Mouse (Mus musculus) intestine, embryonic 15.5 days (tissue): Measurements from ENCODE around the gene Usp48. TPM values are rescaled to one million over a fixed set of nuclear protein-coding genes. Genes with fewer than 3 reads are reported as not detected.

Experiments
- ATAC-seq: fragments of 200-750 bp; cut with Nextera tagmentation; 2 replicates; pipeline ENCODE4 v1.8.0; 2017; ENCODE audit warnings: moderate TSS enrichment, moderate library complexity
- H3K27ac ChIP-seq: fragments of 300-500 bp; sonication (generic); 2 replicates; pipeline ENCODE4 v1.5.1; 2015; ENCODE audit warnings: mild to moderate bottlenecking, inconsistent platforms
- H3K27me3 ChIP-seq: fragments of 300-500 bp; sonication (generic); replicated peaks from 2 replicates; pipeline ENCODE4 v1.6.1; 2015; ENCODE audit warnings: inconsistent platforms
- H3K36me3 ChIP-seq: fragments of 300-500 bp; sonication (generic); 2 replicates; pipeline ENCODE4 v1.6.1; 2015; ENCODE audit warnings: inconsistent platforms
- H3K4me1 ChIP-seq: fragments of 300-500 bp; sonication (generic); replicated peaks from 2 replicates; pipeline ENCODE4 v1.6.1; 2015; ENCODE audit warnings: inconsistent platforms
- H3K4me2 ChIP-seq: fragments of 300-500 bp; sonication (generic); replicated peaks from 2 replicates; pipeline ENCODE4 v1.6.1; 2015; ENCODE audit warnings: mild to moderate bottlenecking, inconsistent platforms
- H3K4me3 ChIP-seq: fragments of 300-500 bp; sonication (generic); replicated peaks from 2 replicates; pipeline ENCODE4 v1.5.1; 2015; ENCODE audit warnings: inconsistent platforms
- H3K9ac ChIP-seq: fragments of 300-500 bp; sonication (generic); 2 replicates; pipeline ENCODE4 v1.6.1; 2015; ENCODE audit warnings: inconsistent platforms
- H3K9me3 ChIP-seq: fragments of 300-500 bp; sonication (generic); 2 replicates; pipeline ENCODE4 v1.6.1; 2016; ENCODE audit warnings: inconsistent platforms
- whole genome bisulfite sequencing: fragments of 180-500 bp; shearing (Covaris S2); methylation state at CpG from one replicate; pipeline ENCODE4 v1.1.7; 2015; 5-methylcytosine and 5-hydroxymethylcytosine counted together
- polyA plus RNA-seq: library from polyadenylated mRNA; unstranded; fragments of >200 nt; fragmentation: Nextera tagmentation; extraction: Ambion mirVana; gene quantifications from 2 replicates; pipeline ENCODE4 v1.2.1, GENCODE M21; 2015

Gene Usp48
- polyA plus RNA-seq, 1 experiment from 2014 or later = 62.0 TPM

GRCm38 (mm10) chr4:137699264-137700211 is 106.0 kb downstream of the Usp48 start:
- 59% methylated on average over 21 of the region's 21 CpGs for WGBS
- 0 out of 2 replicates have a peak overlapping the region, but pooled peaks have one; percentile 51 for H3K27ac ChIP-seq

DNA sequence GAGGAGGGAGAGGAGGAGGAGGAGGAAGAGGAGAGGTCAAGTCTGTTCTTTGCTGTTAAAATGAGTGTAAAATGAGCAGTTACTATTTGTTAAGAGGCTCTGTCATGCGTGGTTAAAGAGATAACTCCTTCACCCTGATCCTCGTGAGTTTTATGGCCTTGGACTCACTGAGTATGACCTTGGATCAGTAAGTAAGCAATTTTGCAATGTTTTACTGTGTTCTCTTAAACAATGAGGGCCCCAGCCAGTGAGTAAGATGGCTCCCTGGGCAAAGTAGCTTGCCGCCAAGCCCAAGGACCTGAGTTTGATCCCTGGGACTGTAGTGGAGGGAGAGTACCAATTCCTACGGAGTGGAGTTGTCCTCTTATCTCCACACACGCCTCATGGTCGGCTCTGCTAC is 107.4 kb downstream of the Usp48 start:
- 0 out of 2 replicates have a peak overlapping the region, but pooled peaks have one; percentile 7 for H3K27ac ChIP-seq
- WGBS = 46% methylated on average over 6 of the region's 6 CpGs

More at GRCm38 (mm10) chr4:137699264-137700211, 106.0 kb downstream of the Usp48 start:
- H3K4me3 ChIP-seq = no peak overlapping the region
- no peak for ATAC-seq
- H3K9me3 ChIP-seq = no peaks in the 10 kb centered on the region
- peaks cover 41% of the 10 kb centered on the region for H3K4me1 ChIP-seq
- no peaks in the 10 kb centered on the region for H3K36me3 ChIP-seq
- no peak overlapping the region for H3K9ac ChIP-seq
- H3K27me3 ChIP-seq = no peaks in the 10 kb centered on the region
- H3K4me2 ChIP-seq = no peak overlapping the region

GRCm38 (mm10) chr4:137703077-137703476 is 109.5 kb downstream of the Usp48 start:
- H3K4me3 ChIP-seq = no peak overlapping the region
- ATAC-seq = no peak
- H3K27ac ChIP-seq = no peak overlapping the region
- 84% methylated on average over 5 of the region's 5 CpGs for WGBS
- no peak overlapping the region for H3K4me2 ChIP-seq
- no peak overlapping the region for H3K9ac ChIP-seq
- peaks cover 43% of the 10 kb centered on the region for H3K4me1 ChIP-seq
- no peaks in the 10 kb centered on the region for H3K9me3 ChIP-seq
- H3K36me3 ChIP-seq = no peaks in the 10 kb centered on the region
- no peaks in the 10 kb centered on the region for H3K27me3 ChIP-seq

More for the DNA sequence above, 107.4 kb downstream of the Usp48 start:
- H3K27me3 ChIP-seq = no peaks in the 10 kb centered on the region
- no peak for ATAC-seq
- no peak overlapping the region for H3K4me2 ChIP-seq
- H3K4me3 ChIP-seq = no peak overlapping the region
- no peaks in the 10 kb centered on the region for H3K36me3 ChIP-seq
- no peak overlapping the region for H3K9ac ChIP-seq
- peaks cover 40% of the 10 kb centered on the region for H3K4me1 ChIP-seq
- no peaks in the 10 kb centered on the region for H3K9me3 ChIP-seq

DNA sequence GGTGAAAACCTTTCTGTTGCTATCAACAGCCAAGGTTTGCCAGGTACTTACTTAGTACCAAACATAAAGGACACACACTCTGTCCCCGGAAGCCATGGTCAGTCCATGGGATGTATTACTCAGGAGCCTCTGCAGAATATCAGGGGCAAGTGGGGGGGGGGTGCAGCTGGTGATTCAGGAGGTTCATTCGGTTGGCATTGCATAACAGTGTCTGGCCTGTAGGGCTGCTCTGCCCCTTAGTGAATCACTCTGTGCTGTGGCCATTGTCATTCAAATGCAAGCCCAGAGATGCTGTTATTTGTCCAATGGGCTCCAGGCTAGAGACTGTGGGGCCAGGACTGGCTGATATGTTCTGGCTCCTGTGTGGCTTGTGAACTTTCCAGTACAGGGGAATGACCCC is 111.0 kb downstream of the Usp48 start:
- 75% methylated on average over 2 of the region's 2 CpGs for WGBS
- H3K27ac ChIP-seq = no peak overlapping the region

GRCm38 (mm10) chr4:137705379-137705778 is 111.8 kb downstream of the Usp48 start:
- WGBS = 63% methylated on average over 5 of the region's 5 CpGs
- no peak overlapping the region for H3K4me2 ChIP-seq
- no peak for ATAC-seq

More for the DNA sequence above, 111.0 kb downstream of the Usp48 start:
- Histone ChIP-seq H3K4me1 (peaks cover 37% of the 10 kb centered on the region), H3K27me3 (no peaks in the 10 kb centered on the region), H3K9ac (no peak overlapping the region), H3K4me3 (no peak overlapping the region), H3K36me3 (no peaks in the 10 kb centered on the region), H3K9me3 (no peaks in the 10 kb centered on the region), H3K4me2 (no peak overlapping the region)
- ATAC-seq = no peak

DNA sequence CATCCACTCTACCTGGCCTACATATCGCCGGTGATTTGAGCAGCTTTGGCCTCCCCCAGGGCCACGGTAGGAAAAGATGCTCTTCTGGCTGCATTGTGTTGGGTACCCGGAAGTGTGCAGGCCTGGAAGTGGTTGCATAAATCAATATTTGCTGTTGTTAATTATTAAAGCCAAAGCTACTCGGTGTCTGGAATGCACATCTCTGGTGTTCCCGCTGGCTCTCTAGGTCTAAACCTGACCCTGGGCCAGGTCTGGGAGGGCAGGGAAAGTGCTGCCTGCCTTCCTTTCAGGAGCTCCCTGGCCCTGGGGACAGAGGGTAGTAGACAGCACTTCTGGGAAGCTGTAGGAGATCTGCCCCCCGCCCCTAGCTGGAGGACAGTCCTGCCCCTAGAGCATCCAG is 113.0 kb downstream of the Usp48 start:
- 49% methylated on average over 7 of the region's 7 CpGs for WGBS
- Histone ChIP-seq H3K9ac (peak overlapping the region; percentile 22; the same call in 1 of the 2 replicates), H3K4me1 (peaks cover 29% of the 10 kb centered on the region), H3K4me3 (peak overlapping the region; percentile 63; the same call in 1 of the 2 replicates), H3K4me2 (peak overlapping the region; percentile 95), H3K9me3 (no peaks in the 10 kb centered on the region), H3K27me3 (no peaks in the 10 kb centered on the region), H3K27ac (peak overlapping the region; percentile 84), H3K36me3 (no peaks in the 10 kb centered on the region)
- peak; percentile 43 for ATAC-seq

More at GRCm38 (mm10) chr4:137705379-137705778, 111.8 kb downstream of the Usp48 start:
- Histone ChIP-seq H3K36me3 (no peaks in the 10 kb centered on the region), H3K27ac (peak overlapping the region; percentile 84), H3K4me3 (no peak overlapping the region), H3K27me3 (no peaks in the 10 kb centered on the region), H3K9me3 (no peaks in the 10 kb centered on the region), H3K4me1 (peaks cover 37% of the 10 kb centered on the region), H3K9ac (no peak overlapping the region)

DNA sequence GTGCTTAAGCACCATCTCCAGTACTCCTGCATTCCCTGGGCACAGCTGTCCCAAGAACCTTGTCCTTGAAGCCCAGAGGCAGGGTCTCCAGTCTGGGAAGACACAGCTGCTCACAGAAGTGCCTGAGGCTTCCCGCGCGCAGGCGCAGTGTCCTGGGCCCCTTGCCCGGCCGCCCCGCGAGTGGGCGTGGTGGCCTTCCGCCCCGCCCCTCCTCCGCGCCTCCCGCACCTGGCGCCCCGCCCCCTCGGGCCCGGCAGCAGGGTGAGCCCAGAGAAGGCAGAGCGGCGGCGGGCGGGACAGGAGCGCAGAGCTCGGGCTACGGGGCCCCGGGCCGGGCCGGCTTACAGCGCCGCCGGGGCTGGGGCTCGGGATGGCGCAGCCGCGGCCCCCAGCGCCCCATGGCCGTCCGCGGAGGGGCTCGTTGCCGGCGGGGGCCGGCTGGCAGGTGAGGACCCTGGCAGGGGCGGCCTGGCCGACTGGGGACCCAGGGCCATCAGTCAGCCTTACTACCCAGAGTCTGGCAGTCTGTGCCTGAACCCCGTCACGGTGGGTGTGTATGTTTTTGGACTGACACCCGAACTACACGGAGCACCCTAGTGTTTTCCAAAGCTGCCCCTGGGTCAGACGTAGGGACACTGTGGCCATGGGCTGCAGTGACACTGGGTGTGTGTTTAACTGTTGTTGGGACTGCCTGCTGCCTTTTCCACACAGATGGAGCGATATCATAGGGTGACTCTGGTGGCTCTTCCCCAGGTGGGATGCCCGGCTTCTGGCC is 113.8 kb downstream of the Usp48 start:
- no peaks in the 10 kb centered on the region for H3K9me3 ChIP-seq
- peak overlapping the region; percentile 85 for H3K9ac ChIP-seq
- H3K4me2 ChIP-seq = peak overlapping the region; percentile 95
- H3K27me3 ChIP-seq = no peaks in the 10 kb centered on the region
- peaks cover 28% of the 10 kb centered on the region for H3K4me1 ChIP-seq
- H3K4me3 ChIP-seq = peak overlapping the region; percentile 63
- 3% methylated on average over 47 of the region's 52 CpGs for WGBS
- ATAC-seq = peak; percentile 87
- H3K27ac ChIP-seq = peak overlapping the region; percentile 84
- H3K36me3 ChIP-seq = no peaks in the 10 kb centered on the region

Other genes starting within 250 kb of the Usp48 start
- 653 and 697 TPM in 2 replicates for gene Cdc42, start 236.0 kb upstream of the Usp48 start, polyA plus RNA-seq
- not detected in 2 replicates for gene Cela3a, start 184.0 kb upstream of the Usp48 start, polyA plus RNA-seq
- 74.8 and 281 TPM in 2 replicates for gene Cela3b, start 163.2 kb upstream of the Usp48 start, polyA plus RNA-seq
- gene 1700013G24Rik, start 140.5 kb upstream of the Usp48 start, polyA plus RNA-seq = not detected in 2 replicates
- gene Hspg2, start 125.0 kb upstream of the Usp48 start, polyA plus RNA-seq = 20.9 and 23.0 TPM in 2 replicates
- gene Ldlrad2, start 19.2 kb upstream of the Usp48 start, polyA plus RNA-seq = not detected in 2 replicates
- 22.7 and 47.2 TPM in 2 replicates for gene Rap1gap, start 71.0 kb downstream of the Usp48 start, polyA plus RNA-seq
- 3.8 and 4.6 TPM in 2 replicates for gene Alpl, start 202.6 kb downstream of the Usp48 start, polyA plus RNA-seq